Mouse (Mus musculus) embryonic fibroblast, embryonic 13.5 days (primary cell): ENCODE measurements around the gene Cep290.

Experiments
- CTCF ChIP-seq: IDR thresholded peaks from 2 replicates; pipeline ENCODE4 v1.5.1; 2011; ENCODE audit warnings: mild to moderate bottlenecking, control low read depth, low read length, moderate library complexity, borderline replicate concordance; ENCODE audit not compliant: insufficient read depth
- POLR2A ChIP-seq: IDR thresholded peaks from 2 replicates; pipeline ENCODE4 v1.6.1; 2011; ENCODE audit warnings: low read depth, mild to moderate bottlenecking, control low read depth, low read length, moderate library complexity

DNA sequence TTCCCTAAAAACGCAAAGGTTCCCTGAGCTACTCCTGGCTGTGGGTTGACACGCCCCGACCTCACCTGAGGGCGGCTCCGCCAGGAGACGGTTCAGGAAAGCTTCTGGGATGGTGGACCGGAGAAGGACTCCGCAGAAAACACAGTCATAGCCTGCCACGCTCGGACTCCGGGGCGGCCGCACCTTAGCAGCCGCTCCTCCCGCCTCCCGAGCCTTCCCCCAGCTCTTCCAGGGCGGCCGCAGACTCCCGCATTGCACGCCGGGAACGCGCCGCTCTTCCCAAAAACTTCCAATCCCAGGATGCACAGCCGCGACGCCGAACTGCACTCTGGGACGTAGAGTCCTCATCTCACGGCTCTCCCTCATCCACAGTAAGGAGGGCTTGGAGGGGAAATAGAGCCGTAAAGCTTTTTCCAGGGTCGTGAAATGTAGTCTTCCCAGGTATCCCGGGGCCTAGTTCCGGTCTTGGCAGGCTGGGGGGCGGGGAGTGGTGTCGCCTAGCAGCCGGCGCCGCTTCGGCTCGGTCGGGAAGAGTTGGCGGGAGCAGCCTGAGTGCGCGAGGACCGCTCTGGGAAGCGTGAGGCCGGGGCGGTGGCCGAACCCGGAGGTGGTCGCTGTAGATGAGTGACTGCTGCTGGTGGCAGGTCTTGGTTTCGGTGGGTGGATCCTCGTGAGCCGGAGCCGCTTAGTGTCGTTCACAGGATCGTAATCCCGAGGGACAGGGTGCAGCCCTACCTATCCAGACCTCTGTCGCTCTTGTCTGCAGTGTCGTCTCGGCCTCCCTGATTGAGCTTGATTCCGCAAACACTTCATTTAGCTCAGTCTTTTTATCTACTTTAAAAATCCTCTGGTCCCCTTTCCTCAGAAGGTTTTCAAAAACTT, at the start of gene Cep290, which contains the start of gene Tmtc3:
- TF ChIP-seq CTCF (no peak), POLR2A (peak; percentile 82)
